Mouse (Mus musculus): ENCODE measurements around the gene U2af1.

The U2af1 gene

GRCm38 (mm10) chr17:31660661-31661250 lies 2.1 kb upstream of the U2af1 start:
- no peak for DNase-seq

- DNase-seq: no peak
Measured at GRCm38 (mm10) chr17:31658136-31658467, 590 bp downstream of the U2af1 start.

- DNase-seq: no peak
Measured at GRCm38 (mm10) chr17:31657141-31657983, 1.3 kb downstream of the U2af1 start.

- no peak for DNase-seq
Measured at GRCm38 (mm10) chr17:31656682-31657081, 2.0 kb downstream of the U2af1 start.

- DNase-seq: no peak
Measured at GRCm38 (mm10) chr17:31655366-31655765, 3.3 kb downstream of the U2af1 start.

- no peak for DNase-seq
Measured at GRCm38 (mm10) chr17:31653277-31653676, 5.4 kb downstream of the U2af1 start.

GRCm38 (mm10) chr17:31652152-31652551 lies 6.5 kb downstream of the U2af1 start:
- no peak for DNase-seq

- DNase-seq: no peak
Measured at GRCm38 (mm10) chr17:31646199-31647002, 12.3 kb downstream of the U2af1 start.

- DNase-seq: no peak
Measured at GRCm38 (mm10) chr17:31642913-31643312, 15.8 kb downstream of the U2af1 start.

- no peak for DNase-seq
Measured at GRCm38 (mm10) chr17:31642331-31642730, 16.4 kb downstream of the U2af1 start.

- DNase-seq: peak; percentile 83
Measured at GRCm38 (mm10) chr17:31639651-31640050, 19.0 kb downstream of the U2af1 start.

- peak; percentile 92 for DNase-seq
Measured at GRCm38 (mm10) chr17:31637866-31638570, 20.7 kb downstream of the U2af1 start.

GRCm38 (mm10) chr17:31636942-31637811 lies 21.5 kb downstream of the U2af1 start, which contains the start of gene Cbs:
TSS of gene Cbs (minus strand) at chr17:31637238.
- DNase-seq: peak; percentile 99

GRCm38 (mm10) chr17:31636277-31636941 lies 22.3 kb downstream of the U2af1 start:
- peak; percentile 91 for DNase-seq

GRCm38 (mm10) chr17:31635781-31636180 lies 22.9 kb downstream of the U2af1 start:
- peak; percentile 85 for DNase-seq

- DNase-seq: no peak
Measured at GRCm38 (mm10) chr17:31634896-31635295, 23.8 kb downstream of the U2af1 start.

- no peak for DNase-seq
Measured at GRCm38 (mm10) chr17:31633007-31633406, 25.7 kb downstream of the U2af1 start.

GRCm38 (mm10) chr17:31631081-31631800 lies 27.5 kb downstream of the U2af1 start:
- no peak for DNase-seq

- no peak for DNase-seq
Measured at GRCm38 (mm10) chr17:31627961-31628360, 30.7 kb downstream of the U2af1 start.

- DNase-seq: no peak
Measured at GRCm38 (mm10) chr17:31623101-31623500, 35.6 kb downstream of the U2af1 start.

Data from heart, adult 11 months (tissue).